Mouse (Mus musculus) 416B (cell line): ENCODE data around the gene Cxadr.
"Not testable (repeated sequence)": the region's sequence is repeated elsewhere in the genome, so short reads cannot be mapped to it uniquely, and the experiment has no call there.

Experiments used
- DNase-seq: peaks from one replicate; pipeline ENCODE4 v3.0.0; 2011; ENCODE audit warnings: low read depth

Cxadr gene

GRCm38 (mm10) chr16:78306606-78307005, 5.3 kb downstream of the Cxadr start:
- no peak for DNase-seq

DNA sequence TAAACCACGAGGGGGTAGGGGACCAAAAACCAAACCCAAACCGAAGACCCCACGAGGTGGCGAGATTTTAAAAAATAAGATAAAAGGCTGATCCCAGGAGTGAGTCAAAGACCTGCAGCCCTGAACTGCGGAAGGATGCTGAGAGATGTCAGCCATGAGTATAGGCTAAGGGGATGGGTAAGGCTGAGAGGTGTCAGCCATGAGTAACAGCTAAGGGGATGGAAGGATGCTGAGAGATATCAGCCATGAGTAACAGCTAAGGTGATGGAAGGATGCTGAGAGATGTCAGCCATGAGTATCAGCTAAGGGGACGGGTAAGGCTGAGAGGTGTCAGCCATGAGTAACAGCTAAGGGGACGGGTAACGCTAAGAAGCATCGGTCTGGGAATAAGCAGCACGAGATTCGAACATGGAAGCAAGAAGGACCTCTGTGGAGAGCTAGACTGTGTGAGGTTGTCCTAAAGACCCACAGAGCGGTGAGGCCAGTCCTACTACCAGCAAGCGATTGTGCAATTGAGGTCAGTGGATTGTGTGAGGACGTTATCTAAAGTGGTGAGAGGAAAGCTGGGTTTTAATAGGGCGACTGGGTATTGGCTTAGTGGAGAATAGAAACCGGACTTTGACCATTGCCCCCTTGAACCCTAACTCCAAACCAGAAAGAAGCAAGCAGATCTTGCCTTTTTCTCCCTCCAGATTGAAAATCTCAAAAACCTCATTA, 6.3 kb downstream of the Cxadr start:
- DNase-seq, result no peak

GRCm38 (mm10) chr16:78309258-78309657, 8.0 kb downstream of the Cxadr start:
- DNase-seq, result no peak

- DNase-seq, result no peak
Measured at GRCm38 (mm10) chr16:78313135-78313887, 12.0 kb downstream of the Cxadr start.

GRCm38 (mm10) chr16:78314026-78314425, 12.7 kb downstream of the Cxadr start:
- DNase-seq, result no peak

- DNase-seq, result peak; percentile 1
Measured at GRCm38 (mm10) chr16:78316849-78317248, 15.6 kb downstream of the Cxadr start.

GRCm38 (mm10) chr16:78317960-78318359, 16.7 kb downstream of the Cxadr start:
- DNase-seq, result peak; percentile 2

DNA sequence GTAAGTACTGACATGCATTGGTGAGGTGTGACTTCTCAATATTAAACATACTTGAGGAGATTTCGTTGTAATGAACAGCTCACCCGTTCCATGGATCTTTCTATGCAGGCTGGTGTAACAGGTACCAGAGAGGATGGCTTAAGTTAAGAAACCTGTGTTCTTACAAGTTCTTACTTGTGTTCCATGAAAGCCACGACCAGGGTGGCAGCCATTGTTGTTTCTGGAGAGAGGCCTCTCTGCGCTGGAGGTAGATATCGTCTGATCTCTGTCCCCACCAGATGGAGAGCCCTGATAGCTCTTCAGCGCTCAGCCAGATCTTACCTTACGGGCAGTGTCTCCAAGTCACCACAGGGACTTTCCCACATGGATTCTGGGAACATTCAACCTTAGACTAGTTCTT, 18.4 kb downstream of the Cxadr start:
- no peak for DNase-seq

- DNase-seq, result no peak
Measured at GRCm38 (mm10) chr16:78321559-78321958, 20.3 kb downstream of the Cxadr start.

DNA sequence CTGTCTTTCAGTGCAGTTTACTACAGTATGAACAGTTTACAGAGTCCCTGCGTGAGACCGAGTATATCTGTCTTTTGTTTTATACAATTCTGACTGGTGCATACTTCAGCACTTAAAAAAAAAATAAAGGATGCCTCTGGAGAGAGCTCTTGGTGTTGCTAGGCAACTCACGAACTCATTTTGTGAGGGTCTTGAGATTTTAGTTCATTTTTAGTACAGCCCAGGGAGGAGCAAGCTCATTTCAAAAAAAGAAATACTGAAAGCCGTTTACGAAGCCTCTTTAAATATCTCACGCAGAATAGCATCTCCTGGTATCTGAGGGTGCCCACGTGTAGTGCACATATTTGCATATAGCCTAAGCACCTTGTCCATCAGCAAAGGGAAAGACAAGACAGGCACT, 20.9 kb downstream of the Cxadr start:
- DNase-seq, result no peak

GRCm38 (mm10) chr16:78325972-78326848, 24.9 kb downstream of the Cxadr start:
- no peak for DNase-seq

GRCm38 (mm10) chr16:78327562-78327961, 26.3 kb downstream of the Cxadr start:
- no peak for DNase-seq

GRCm38 (mm10) chr16:78327999-78328398, 26.7 kb downstream of the Cxadr start:
- no peak for DNase-seq

DNA sequence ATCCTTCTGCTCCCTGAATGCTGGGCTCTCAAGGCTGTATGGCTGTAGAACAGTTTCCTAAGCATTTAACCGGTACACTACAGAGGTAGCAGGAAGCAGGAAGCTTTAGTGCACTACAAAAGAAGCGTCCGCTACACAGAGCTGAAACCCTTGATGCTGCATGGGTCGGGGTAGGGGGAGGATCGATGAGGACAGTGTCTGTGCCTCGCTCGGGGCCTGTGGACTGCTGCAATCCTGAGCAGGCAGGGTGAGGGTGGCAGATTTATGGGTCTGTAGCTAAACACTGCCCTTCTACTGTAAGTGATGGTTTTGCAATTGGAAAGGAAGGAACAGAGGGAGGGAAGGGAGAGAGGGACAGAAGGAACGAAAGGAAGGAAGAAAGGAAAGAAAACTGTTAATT, 35.9 kb downstream of the Cxadr start:
- no peak for DNase-seq

GRCm38 (mm10) chr16:78341356-78341755, 40.1 kb downstream of the Cxadr start:
- no peak for DNase-seq

GRCm38 (mm10) chr16:78342767-78343166, 41.5 kb downstream of the Cxadr start:
- no peak for DNase-seq

- DNase-seq, result no peak
Measured at GRCm38 (mm10) chr16:78343792-78344191, 42.5 kb downstream of the Cxadr start.

- peak; percentile 15 for DNase-seq
Measured at GRCm38 (mm10) chr16:78346662-78347327, 45.5 kb downstream of the Cxadr start.

- DNase-seq, result no peak
Measured at GRCm38 (mm10) chr16:78347328-78347926, 46.1 kb downstream of the Cxadr start.

- peak; percentile 22 for DNase-seq
Measured at GRCm38 (mm10) chr16:78357757-78358156, 56.5 kb downstream of the Cxadr start.

GRCm38 (mm10) chr16:78361466-78361865, 60.2 kb downstream of the Cxadr start:
- no peak for DNase-seq

GRCm38 (mm10) chr16:78364554-78364953, 63.3 kb downstream of the Cxadr start:
- not testable (repeated sequence) for DNase-seq
